Mouse (Mus musculus) heart, embryonic 16.5 days (tissue): Measurements from ENCODE around the gene Trdmt1. TPM values are rescaled to one million over a fixed set of nuclear protein-coding genes. Genes with fewer than 3 reads are reported as not detected.
A peak's percentile ranks its signal among the peaks of the same experiment; 100 is the strongest.

Experiments used
- ATAC-seq: fragments of 200-750 bp; cut with Nextera tagmentation; replicated peaks from 2 replicates; pipeline ENCODE4 v1.8.0; 2017; ENCODE audit warnings: moderate number of reproducible peaks; ENCODE audit not compliant: insufficient read depth, low FRiP score; ENCODE audit errors: extremely low read depth
- H3K27ac ChIP-seq: fragments of 300-500 bp; sonication (generic); 2 replicates; pipeline ENCODE4 v1.5.1; 2014; ENCODE audit warnings: mild to moderate bottlenecking, low read length, control low read depth, moderate library complexity
- H3K27me3 ChIP-seq: fragments of 300-500 bp; sonication (generic); 2 replicates; pipeline ENCODE4 v1.6.1; 2014; ENCODE audit warnings: low read length, mixed read lengths; ENCODE audit not compliant: control insufficient read depth, insufficient read depth
- H3K36me3 ChIP-seq: fragments of 300-500 bp; sonication (generic); 2 replicates; pipeline ENCODE4 v1.6.1; 2014; ENCODE audit not compliant: control insufficient read depth, insufficient read depth
- H3K4me1 ChIP-seq: fragments of 300-500 bp; sonication (generic); 2 replicates; pipeline ENCODE4 v1.6.1; 2014; ENCODE audit warnings: low read length, mixed read lengths; ENCODE audit not compliant: control insufficient read depth, insufficient read depth
- H3K4me2 ChIP-seq: fragments of 300-500 bp; sonication (generic); 2 replicates; pipeline ENCODE4 v1.6.1; 2014; ENCODE audit warnings: low read depth, mild to moderate bottlenecking, control low read depth, low read length
- H3K4me3 ChIP-seq: fragments of 300-500 bp; sonication (generic); 2 replicates; pipeline ENCODE4 v1.5.1; 2014; ENCODE audit warnings: mild to moderate bottlenecking, control low read depth, low read length
- H3K9ac ChIP-seq: fragments of 300-500 bp; sonication (generic); 2 replicates; pipeline ENCODE4 v1.6.1; 2014; ENCODE audit warnings: low read length, control low read depth
- H3K9me3 ChIP-seq: fragments of 300-500 bp; sonication (generic); replicated peaks from 2 replicates; pipeline ENCODE4 v1.6.1; 2016; ENCODE audit warnings: low read length; ENCODE audit not compliant: control insufficient read depth
- WGBS: fragments of 180-500 bp; shearing (Covaris S2); extraction: QIAGEN DNeasy Blood & Tissue Kit; methylation state at CpG from one replicate; pipeline ENCODE4 v1.1.7; 2014; 5-methylcytosine and 5-hydroxymethylcytosine counted together
- polyA plus RNA-seq: library from polyadenylated mRNA; unstranded; fragments of >200 nt; fragmentation: Nextera tagmentation; extraction: Ambion mirVana; gene quantifications from 2 replicates; pipeline ENCODE4 v1.2.1, GENCODE M21; 2015

The Trdmt1 gene
- polyA plus RNA-seq, 1 experiment from 2014 or later = 11.2 TPM

DNA sequence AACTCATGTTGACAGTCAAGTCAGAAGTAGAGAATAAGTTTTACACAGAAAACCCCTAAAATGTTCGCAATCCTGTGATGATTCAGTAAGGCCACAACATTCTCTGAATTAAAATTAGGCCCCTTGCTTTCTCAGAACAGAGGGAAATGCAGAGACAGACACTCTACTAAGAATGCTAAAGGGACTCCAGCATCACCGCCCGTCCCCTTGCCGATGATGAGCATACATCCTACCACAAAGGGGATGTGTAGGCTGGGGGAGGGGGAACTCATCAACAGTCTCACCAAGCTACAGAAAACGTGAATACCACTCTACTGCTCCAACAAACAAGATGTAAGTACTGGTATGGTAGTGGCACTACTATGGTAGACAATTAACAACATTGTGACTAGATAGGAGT is 15.3 kb upstream of the Trdmt1 start:
- ATAC-seq = no peak
- Histone ChIP-seq H3K36me3 (no peaks in the 10 kb centered on the region), H3K4me1 (peaks cover 9% of the 10 kb centered on the region; the same call in 1 of the 2 replicates), H3K4me3 (no peak overlapping the region), H3K4me2 (no peak overlapping the region), H3K27me3 (no peaks in the 10 kb centered on the region), H3K9ac (no peak overlapping the region), H3K9me3 (no peaks in the 10 kb centered on the region), H3K27ac (no peak overlapping the region)
- 84% methylated on average over 5 of the region's 5 CpGs for WGBS

DNA sequence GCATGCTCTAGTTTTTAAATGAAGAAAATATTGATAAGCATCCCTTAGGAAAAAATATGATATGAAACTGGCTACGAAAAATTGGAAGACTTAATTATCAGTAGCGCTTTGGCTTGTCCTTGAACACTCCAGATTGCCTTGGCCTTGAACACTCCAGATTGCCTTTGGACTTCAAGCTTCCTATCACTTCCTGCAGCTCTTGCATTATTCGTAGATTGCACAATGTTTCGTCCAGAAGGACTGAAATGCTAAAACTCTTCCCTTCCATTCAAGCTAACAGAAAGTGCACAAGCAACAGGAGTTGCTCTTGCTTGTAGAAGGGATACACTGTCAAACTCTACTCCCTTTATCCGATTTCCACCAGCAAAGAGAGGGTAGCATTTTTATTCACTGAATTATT is 14.8 kb upstream of the Trdmt1 start:
- no peak for ATAC-seq
- WGBS = 66% methylated on average over 5 of the region's 5 CpGs
- no peak overlapping the region; the same call in 1 of the 2 replicates for H3K27ac ChIP-seq

DNA sequence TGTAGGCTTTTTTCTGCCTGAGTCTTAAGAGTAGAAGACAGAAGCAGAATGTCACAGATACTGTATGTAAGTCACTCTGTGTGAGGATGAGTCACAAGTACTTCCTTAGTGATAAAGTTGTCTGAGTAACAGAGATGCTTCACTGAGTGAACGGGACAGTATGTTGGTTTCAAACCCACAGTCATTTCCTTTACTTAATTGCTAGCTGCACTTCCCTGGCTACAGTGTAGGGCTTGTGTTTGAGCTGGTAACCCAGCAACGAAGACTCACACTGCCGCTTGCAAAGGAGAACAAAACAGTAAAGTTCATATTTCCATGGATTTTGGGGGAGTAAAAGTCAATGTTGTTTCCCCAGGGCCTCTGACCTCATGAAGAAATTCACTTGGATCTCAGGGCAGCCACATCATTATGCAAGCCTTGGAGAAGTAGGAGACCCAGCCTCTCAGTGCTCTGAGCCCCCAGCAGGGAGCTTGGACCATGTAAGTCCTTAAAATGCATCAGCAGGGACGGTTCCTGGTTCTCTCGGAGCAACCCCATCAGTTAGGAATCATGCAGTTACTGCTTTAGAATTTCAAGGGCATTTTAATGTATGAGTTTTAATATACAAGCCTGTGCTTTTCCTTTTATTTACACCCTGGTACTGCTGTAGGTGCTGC is 14.3 kb upstream of the Trdmt1 start:
- peak; percentile 74 for ATAC-seq

More for the DNA sequence above, 14.8 kb upstream of the Trdmt1 start:
- Histone ChIP-seq H3K9me3 (no peaks in the 10 kb centered on the region), H3K27me3 (no peaks in the 10 kb centered on the region), H3K4me3 (no peak overlapping the region), H3K4me1 (peaks cover 11% of the 10 kb centered on the region), H3K4me2 (no peak overlapping the region), H3K36me3 (no peaks in the 10 kb centered on the region), H3K9ac (no peak overlapping the region)

DNA sequence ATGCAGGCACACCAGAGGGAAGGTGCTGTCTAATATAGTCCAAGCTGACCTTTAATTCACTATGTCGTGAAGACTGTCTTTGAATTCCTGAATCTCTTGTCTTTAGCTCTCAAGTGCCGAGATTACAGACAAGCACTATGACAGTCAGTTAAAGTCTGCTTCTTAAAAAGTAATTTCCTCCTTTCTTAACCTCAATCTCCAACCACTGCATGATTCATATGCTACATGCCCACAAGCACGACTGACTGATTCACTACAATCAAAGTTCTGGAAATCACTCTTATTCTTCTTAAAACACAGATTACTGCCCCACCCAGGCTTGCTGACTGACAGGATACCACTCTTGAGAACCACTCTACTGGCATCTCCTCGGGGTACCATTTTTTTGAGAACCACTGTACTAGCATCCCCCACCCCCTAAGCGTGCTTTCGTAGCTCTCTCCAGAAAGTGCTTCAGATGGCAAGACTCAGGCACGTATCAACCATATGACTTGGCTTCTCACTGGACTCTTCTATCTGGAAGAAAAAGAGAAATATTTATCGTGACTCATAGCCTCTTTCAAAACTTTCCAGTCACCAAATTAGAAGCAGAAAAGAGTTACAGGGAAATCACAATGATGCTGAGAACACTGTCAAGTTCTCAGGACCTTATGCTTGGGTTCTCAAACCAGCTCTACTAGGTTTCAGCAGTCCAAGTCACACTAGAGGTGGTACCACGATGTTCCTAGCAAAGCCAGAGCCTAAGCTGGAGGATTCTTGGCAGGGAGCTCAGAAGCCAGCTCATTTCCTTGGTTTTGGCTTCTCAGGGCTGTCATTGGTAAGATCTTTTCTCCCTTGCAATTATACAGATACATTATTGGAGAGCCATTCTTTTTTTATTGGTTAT is 12.9 kb upstream of the Trdmt1 start:
- peak overlapping the region; percentile 12; the same call in 1 of the 2 replicates for H3K27ac ChIP-seq

More for the DNA sequence above, 14.3 kb upstream of the Trdmt1 start:
- peak overlapping the region; percentile 59 for H3K27ac ChIP-seq
- no peaks in the 10 kb centered on the region for H3K9me3 ChIP-seq
- peaks cover 16% of the 10 kb centered on the region for H3K4me1 ChIP-seq
- no peak overlapping the region for H3K9ac ChIP-seq
- no peaks in the 10 kb centered on the region for H3K36me3 ChIP-seq
- no peak overlapping the region for H3K4me3 ChIP-seq
- no peaks in the 10 kb centered on the region for H3K27me3 ChIP-seq
- 42% methylated on average over 5 of the region's 5 CpGs for WGBS
- H3K4me2 ChIP-seq = no peak overlapping the region

DNA sequence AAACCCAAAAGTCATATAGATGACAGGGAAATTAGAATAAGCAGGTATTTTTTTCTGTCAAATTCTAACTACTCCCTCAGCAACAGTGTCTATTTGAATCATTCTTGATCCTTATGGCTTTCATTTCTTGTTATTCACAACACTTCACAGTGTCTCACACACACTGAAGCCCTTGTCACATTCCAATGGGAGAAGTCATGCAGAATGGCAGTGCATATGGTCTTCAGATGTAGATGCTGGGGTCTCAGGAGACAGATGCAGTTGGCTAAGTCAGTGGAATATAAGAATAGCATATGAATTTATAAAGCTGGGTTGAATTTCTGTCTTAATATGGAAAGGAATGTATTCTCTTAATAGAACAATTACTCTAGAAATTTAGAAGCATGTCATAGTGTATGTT is 11.8 kb upstream of the Trdmt1 start:
- peaks cover 16% of the 10 kb centered on the region for H3K4me1 ChIP-seq
- no peak overlapping the region for H3K4me3 ChIP-seq
- H3K27ac ChIP-seq = no peak overlapping the region
- ATAC-seq = no peak
- no peaks in the 10 kb centered on the region for H3K27me3 ChIP-seq
- no peak overlapping the region for H3K4me2 ChIP-seq
- H3K36me3 ChIP-seq = no peaks in the 10 kb centered on the region
- H3K9me3 ChIP-seq = no peaks in the 10 kb centered on the region
- H3K9ac ChIP-seq = no peak overlapping the region

More for the DNA sequence above, 12.9 kb upstream of the Trdmt1 start:
- WGBS = 56% methylated on average over 9 of the region's 9 CpGs
- Histone ChIP-seq H3K4me3 (no peak overlapping the region), H3K9me3 (no peaks in the 10 kb centered on the region), H3K4me1 (peaks cover 16% of the 10 kb centered on the region), H3K9ac (no peak overlapping the region), H3K36me3 (no peaks in the 10 kb centered on the region), H3K27me3 (no peaks in the 10 kb centered on the region), H3K4me2 (no peak overlapping the region)
- ATAC-seq = no peak

DNA sequence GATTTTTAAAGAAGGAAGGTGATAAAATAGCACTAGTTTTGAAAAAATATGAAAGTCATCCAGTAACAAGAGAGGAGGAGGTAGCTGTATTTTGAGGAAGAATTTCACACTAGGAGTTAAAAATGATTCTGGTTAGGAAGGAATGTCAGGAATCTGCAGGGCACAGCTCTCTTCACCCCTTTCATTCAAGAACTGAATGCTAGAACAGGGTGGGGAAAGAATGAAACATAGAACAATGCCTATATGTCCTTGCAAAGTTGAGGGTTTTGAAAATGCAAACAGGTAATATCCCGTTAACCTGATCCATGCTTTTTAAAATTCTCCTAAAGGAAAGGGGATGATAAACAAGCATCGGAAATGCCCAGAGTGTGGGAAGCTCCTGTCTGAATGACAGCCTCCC is 9.5 kb upstream of the Trdmt1 start:
- H3K27me3 ChIP-seq = no peaks in the 10 kb centered on the region
- peaks cover 17% of the 10 kb centered on the region for H3K4me1 ChIP-seq
- no peak overlapping the region for H3K9ac ChIP-seq
- 25% methylated on average over 2 of the region's 2 CpGs for WGBS
- no peak overlapping the region for H3K4me3 ChIP-seq
- no peaks in the 10 kb centered on the region for H3K9me3 ChIP-seq
- H3K4me2 ChIP-seq = peak overlapping the region; percentile 18; the same call in 1 of the 2 replicates
- H3K27ac ChIP-seq = no peak overlapping the region; the same call in 1 of the 2 replicates
- H3K36me3 ChIP-seq = no peaks in the 10 kb centered on the region
- no peak for ATAC-seq

DNA sequence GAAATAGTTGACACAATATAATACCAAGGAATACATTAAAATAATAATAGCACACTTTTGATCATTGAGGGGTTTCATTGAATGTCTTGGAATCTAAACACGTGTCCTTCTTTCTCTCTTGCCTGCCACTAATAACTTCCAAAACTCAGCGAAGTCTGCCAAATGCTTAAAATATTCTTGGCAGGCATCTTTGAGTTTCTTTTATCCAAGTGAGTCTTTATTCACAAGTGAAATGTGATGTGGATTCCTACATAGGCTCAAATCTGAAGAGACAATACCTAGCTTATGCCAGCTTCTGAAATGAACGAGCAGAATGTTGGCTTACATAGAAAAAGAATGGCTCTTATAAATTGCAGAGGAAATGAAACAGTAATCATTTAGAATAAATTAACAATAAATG is 4.3 kb upstream of the Trdmt1 start:
- H3K4me2 ChIP-seq = no peak overlapping the region
- H3K4me3 ChIP-seq = no peak overlapping the region
- no peaks in the 10 kb centered on the region for H3K27me3 ChIP-seq
- H3K36me3 ChIP-seq = no peaks in the 10 kb centered on the region
- H3K9me3 ChIP-seq = no peaks in the 10 kb centered on the region
- no peak overlapping the region for H3K9ac ChIP-seq
- WGBS = 62% methylated on average over 3 of the region's 3 CpGs
- ATAC-seq = no peak
- peaks cover 4% of the 10 kb centered on the region for H3K4me1 ChIP-seq
- H3K27ac ChIP-seq = no peak overlapping the region

DNA sequence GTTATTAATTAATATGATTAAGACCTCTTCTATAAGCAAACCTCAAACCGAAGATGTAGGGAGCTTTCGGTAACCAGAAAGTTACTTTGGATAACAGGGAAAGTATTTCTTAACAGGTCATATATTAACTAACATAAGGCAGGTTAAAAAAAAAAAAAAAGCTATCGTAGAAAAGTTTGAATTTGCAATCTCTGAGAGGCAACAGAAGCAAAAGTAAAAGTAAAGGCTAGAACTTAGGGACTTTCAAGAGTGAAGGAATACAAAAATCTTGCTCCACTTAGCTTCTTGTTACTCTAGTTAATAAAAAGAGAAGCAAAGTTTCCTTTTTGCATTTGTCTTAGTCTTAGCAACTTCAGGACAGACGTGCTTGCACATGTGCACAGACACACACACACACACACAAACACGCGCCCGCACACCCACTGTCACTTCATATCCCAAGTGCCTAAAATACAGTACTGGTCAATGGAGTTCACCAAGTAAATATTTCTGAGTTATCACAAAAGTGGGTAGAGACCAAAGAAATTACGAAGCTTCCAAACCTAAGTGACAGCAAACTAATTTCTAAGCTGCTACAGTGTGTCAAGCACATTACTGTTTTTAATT is 846 bp downstream of the Trdmt1 start:
- no peaks in the 10 kb centered on the region for H3K9me3 ChIP-seq
- H3K27ac ChIP-seq = peak overlapping the region; percentile 93
- no peaks in the 10 kb centered on the region for H3K27me3 ChIP-seq
- no peaks in the 10 kb centered on the region for H3K36me3 ChIP-seq
- H3K4me3 ChIP-seq = peak overlapping the region; percentile 76
- WGBS = 46% methylated on average over 8 of the region's 8 CpGs
- H3K4me1 ChIP-seq = peaks cover 4% of the 10 kb centered on the region; the same call in 1 of the 2 replicates
- 0 out of 2 replicates have a peak, but pooled peaks have one; percentile 10 for ATAC-seq
- H3K9ac ChIP-seq = peak overlapping the region; percentile 91
- H3K4me2 ChIP-seq = peak overlapping the region; percentile 80
